Mouse (Mus musculus) liver, embryonic 11.5 days (tissue): Measurements from ENCODE around the gene Ing3. TPM values are rescaled to one million over a fixed set of nuclear protein-coding genes. Genes with fewer than 3 reads are reported as not detected.

Source experiments
- ATAC-seq: fragments of 200-750 bp; cut with Nextera tagmentation; replicated peaks from 2 replicates; pipeline ENCODE4 v1.8.0; 2017; ENCODE audit warnings: moderate number of reproducible peaks, mild to moderate bottlenecking, moderate TSS enrichment, moderate library complexity; ENCODE audit not compliant: low FRiP score
- DNase-seq: peaks from one replicate; pipeline ENCODE4 v3.0.0-alpha.2; 2017; ENCODE audit warnings: low spot score
- H3K27ac ChIP-seq: fragments of 300-500 bp; sonication (generic); 2 replicates; pipeline ENCODE4 v1.5.1; 2014; ENCODE audit warnings: mild to moderate bottlenecking, low read depth, low read length, control low read depth
- H3K27me3 ChIP-seq: fragments of 300-500 bp; sonication (generic); replicated peaks from 2 replicates; pipeline ENCODE4 v1.6.1; 2014; ENCODE audit warnings: low read length, mixed read lengths; ENCODE audit not compliant: control insufficient read depth, insufficient read depth
- H3K36me3 ChIP-seq: fragments of 300-500 bp; sonication (generic); 2 replicates; pipeline ENCODE4 v1.6.1; 2014; ENCODE audit warnings: mild to moderate bottlenecking, low read length, moderate library complexity, mixed read lengths; ENCODE audit not compliant: control insufficient read depth, insufficient read depth
- H3K4me1 ChIP-seq: fragments of 300-500 bp; sonication (generic); replicated peaks from 2 replicates; pipeline ENCODE4 v1.6.1; 2014; ENCODE audit warnings: low read length, mixed read lengths; ENCODE audit not compliant: control insufficient read depth, insufficient read depth
- H3K4me2 ChIP-seq: fragments of 300-500 bp; sonication (generic); 2 replicates; pipeline ENCODE4 v1.6.1; 2014; ENCODE audit warnings: mild to moderate bottlenecking, control low read depth, moderate library complexity
- H3K4me3 ChIP-seq: fragments of 300-500 bp; sonication (generic); 2 replicates; pipeline ENCODE4 v1.5.1; 2014; ENCODE audit warnings: low read depth, low read length, control low read depth
- H3K9ac ChIP-seq: fragments of 300-500 bp; sonication (generic); 2 replicates; pipeline ENCODE4 v1.6.1; 2014; ENCODE audit warnings: low read depth, low read length, control low read depth
- H3K9me3 ChIP-seq: fragments of 300-500 bp; sonication (generic); 2 replicates; pipeline ENCODE4 v1.6.1; 2016; ENCODE audit warnings: low read length, inconsistent platforms, mixed read lengths; ENCODE audit not compliant: control insufficient read depth
- WGBS: fragments of 180-500 bp; shearing (Covaris S2); extraction: QIAGEN DNeasy Blood & Tissue Kit; methylation state at CpG from one replicate; pipeline ENCODE4 v1.1.7; 2014; 5-methylcytosine and 5-hydroxymethylcytosine counted together
- polyA plus RNA-seq: library from polyadenylated mRNA; unstranded; fragments of >200 nt; fragmentation: Nextera tagmentation; extraction: Ambion mirVana; gene quantifications from 2 replicates; pipeline ENCODE4 v1.2.1, GENCODE M21; 2014

The Ing3 gene
- polyA plus RNA-seq, 1 experiment from 2014 or later = 28.4 TPM

GRCm38 (mm10) chr6:22020696-22021095 is 71.3 kb downstream of the Ing3 start:
- H3K9me3 ChIP-seq = no peaks in the 10 kb centered on the region
- 83% methylated on average over 5 of the region's 5 CpGs for WGBS
- no peak overlapping the region for H3K9ac ChIP-seq
- H3K4me2 ChIP-seq = no peak overlapping the region
- DNase-seq (no peak), ATAC-seq (no peak)
- H3K36me3 ChIP-seq = 0 out of 2 replicates have a peak, but pooled peaks cover 2% of the 10 kb centered on the region
- no peak overlapping the region for H3K4me3 ChIP-seq
- no peak overlapping the region for H3K27ac ChIP-seq
- no peaks in the 10 kb centered on the region; the same call in 1 of the 2 replicates for H3K4me1 ChIP-seq
- no peaks in the 10 kb centered on the region for H3K27me3 ChIP-seq

DNA sequence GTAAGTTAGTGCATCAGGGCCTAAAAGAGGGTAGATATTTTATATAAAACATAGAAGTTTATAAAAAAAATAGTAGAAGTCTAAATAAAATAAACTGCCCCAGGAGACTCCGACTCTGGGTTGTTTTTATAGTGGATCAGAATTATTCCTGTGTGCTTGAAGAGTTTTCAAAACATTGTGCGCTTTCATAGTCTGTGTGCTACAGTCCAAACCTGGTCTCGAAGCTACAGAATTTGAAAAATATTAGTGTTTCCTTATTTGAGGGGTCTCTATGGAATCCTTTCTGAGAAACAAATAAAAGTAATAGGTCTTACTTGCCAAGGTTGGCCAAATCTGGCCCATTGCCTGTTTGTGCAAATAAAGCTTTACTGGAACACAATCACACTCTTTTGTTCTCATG is 71.9 kb downstream of the Ing3 start:
- Histone ChIP-seq H3K4me3 (no peak overlapping the region), H3K36me3 (0 out of 2 replicates have a peak, but pooled peaks cover 2% of the 10 kb centered on the region), H3K27me3 (no peaks in the 10 kb centered on the region), H3K27ac (no peak overlapping the region), H3K9ac (no peak overlapping the region), H3K9me3 (no peaks in the 10 kb centered on the region), H3K4me1 (no peaks in the 10 kb centered on the region; the same call in 1 of the 2 replicates), H3K4me2 (no peak overlapping the region)
- 91% methylated on average over 3 of the region's 3 CpGs for WGBS
- no peak for ATAC-seq
- DNase-seq = no peak

DNA sequence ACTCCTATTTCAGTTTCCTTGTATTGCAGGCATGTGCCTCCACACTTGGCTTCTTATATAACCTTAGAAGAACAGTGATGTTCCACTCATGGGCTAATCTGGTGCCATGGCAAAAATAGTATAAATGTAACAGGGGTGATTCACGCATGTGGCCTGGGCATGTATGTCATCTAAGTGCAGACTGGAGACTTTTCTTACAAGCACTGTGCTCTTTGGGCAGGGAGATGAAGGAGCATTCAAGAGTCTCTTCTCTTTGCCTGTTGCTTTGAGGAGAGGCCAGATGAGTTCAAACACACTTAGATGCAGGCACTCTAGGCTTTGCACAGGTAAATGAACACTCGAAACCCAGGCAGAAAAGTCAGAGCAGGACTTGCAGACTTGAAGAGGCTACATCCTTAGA is 74.8 kb downstream of the Ing3 start:
- H3K4me1 ChIP-seq = no peaks in the 10 kb centered on the region; the same call in 1 of the 2 replicates
- no peaks in the 10 kb centered on the region for H3K27me3 ChIP-seq
- no peak for ATAC-seq
- no peak for DNase-seq
- 92% methylated on average over 2 of the region's 2 CpGs for WGBS
- no peaks in the 10 kb centered on the region for H3K36me3 ChIP-seq
- H3K4me2 ChIP-seq = no peak overlapping the region
- no peaks in the 10 kb centered on the region for H3K9me3 ChIP-seq
- H3K4me3 ChIP-seq = no peak overlapping the region
- H3K27ac ChIP-seq = no peak overlapping the region
- H3K9ac ChIP-seq = no peak overlapping the region

Other genes with a start within 250 kb of the Ing3 start
- gene Tspan12, start 97.1 kb upstream of the Ing3 start, polyA plus RNA-seq = 47.9 and 54.3 TPM in 2 replicates
- gene Cped1, start 36.3 kb downstream of the Ing3 start, polyA plus RNA-seq = 6.9 TPM in 2 replicates